Mouse (Mus musculus) CH12.LX (cell line): ENCODE measurements around the gene Dnajc30. TPM values are rescaled to one million over a fixed set of nuclear protein-coding genes. Genes with fewer than 3 reads are reported as not detected.
A peak's percentile ranks its signal among the peaks of the same experiment; 100 is the strongest.

Experiments used
- DNase-seq: peaks from one replicate; pipeline ENCODE4 v3.0.0-alpha.2; 2013; ENCODE audit errors: extremely low read depth
- H3K27ac ChIP-seq: 2 replicates; pipeline ENCODE4 v1.5.1; 2012; ENCODE audit warnings: low read depth, mild to moderate bottlenecking, control low read depth, moderate library complexity; ENCODE audit not compliant: insufficient read depth
- H3K27me3 ChIP-seq: replicated peaks from 2 replicates; pipeline ENCODE3; 2012; ENCODE audit warnings: inconsistent platforms
- H3K36me3 ChIP-seq, 2 experiments: replicated peaks in 1 of 2; 2 replicates each; pipeline versions ENCODE3 to v1.6.1; 2012; ENCODE audit warnings: inconsistent platforms in 1 of 2, low read length in 1 of 2, mild to moderate bottlenecking in 1 of 2, mixed read lengths in 1 of 2, moderate library complexity in 1 of 2; ENCODE audit not compliant: control insufficient read depth in 1 of 2, insufficient read depth in 1 of 2
- H3K4me1 ChIP-seq, 2 experiments: 2 replicates each; pipeline ENCODE4 v1.6.1; 2012; ENCODE audit warnings: inconsistent platforms in 1 of 2, moderate library complexity in 1 of 2; ENCODE audit not compliant: insufficient read depth in 2 of 2, control insufficient read depth in 1 of 2
- H3K4me2 ChIP-seq: 2 replicates; pipeline ENCODE4 v1.6.1; 2012; ENCODE audit warnings: low read depth, mild to moderate bottlenecking, control low read depth; ENCODE audit not compliant: poor library complexity, insufficient read depth, severe bottlenecking
- H3K4me3 ChIP-seq, 3 experiments: fragments of 150-350 bp in 1 of 3; sonication (generic) in 1 of 3; replicated peaks in 1 of 3; 2 replicates each; pipeline versions ENCODE3 to v1.5.1; 2011 to 2012; ENCODE audit warnings: low read depth in 2 of 3, low read length in 2 of 3, mild to moderate bottlenecking in 2 of 3, moderate library complexity in 2 of 3, control low read depth in 1 of 3, improper control_type of control experiment in 1 of 3, inconsistent platforms in 1 of 3, mixed read lengths in 1 of 3; ENCODE audit not compliant: poor library complexity in 1 of 3
- H3K79me2 ChIP-seq: replicated peaks from 2 replicates; pipeline ENCODE4 v1.6.1; 2012; ENCODE audit warnings: mild to moderate bottlenecking, moderate library complexity; ENCODE audit not compliant: control insufficient read depth, poor library complexity, insufficient read depth, severe bottlenecking; ENCODE audit errors: extremely low read depth
- H3K9ac ChIP-seq: 2 replicates; pipeline ENCODE4 v1.6.1; 2012; ENCODE audit warnings: low read depth, mild to moderate bottlenecking, control low read depth, moderate library complexity; ENCODE audit not compliant: insufficient read depth
- H3K9me3 ChIP-seq: replicated peaks from 2 replicates; pipeline ENCODE3; 2012; ENCODE audit warnings: low read length, inconsistent platforms, mixed read lengths
- BHLHE40 ChIP-seq: IDR thresholded peaks from 2 replicates; pipeline ENCODE4 v1.6.1; 2011; ENCODE audit warnings: mild to moderate bottlenecking, low read depth, low read length, improper control_type of control experiment
- CHD2 ChIP-seq: IDR thresholded peaks from 2 replicates; pipeline ENCODE4 v1.6.1; 2011; ENCODE audit warnings: low read length, improper control_type of control experiment
- CTCF ChIP-seq, 2 experiments: IDR thresholded peaks in 1 of 2; conservative IDR thresholded peaks in 1 of 2; 2 replicates each; pipeline ENCODE4 v1.5.1; 2011 to 2012; ENCODE audit warnings: low read depth in 2 of 2, low read length in 2 of 2, improper control_type of control experiment in 1 of 2, inconsistent platforms in 1 of 2, mild to moderate bottlenecking in 1 of 2, moderate library complexity in 1 of 2
- HCFC1 ChIP-seq: IDR thresholded peaks from 2 replicates; pipeline ENCODE4 v1.6.1; 2012; ENCODE audit warnings: low read depth, mild to moderate bottlenecking, inconsistent platforms, low read length, improper control_type of control experiment
- IRF4 ChIP-seq: IDR thresholded peaks from 2 replicates; pipeline ENCODE4 v1.6.1; 2014; ENCODE audit warnings: low read depth, mild to moderate bottlenecking, inconsistent platforms, low read length, improper control_type of control experiment
- KAT2A ChIP-seq: IDR thresholded peaks from 2 replicates; pipeline ENCODE4 v1.6.1; 2012; ENCODE audit warnings: low read length, improper control_type of control experiment, inconsistent platforms; ENCODE audit not compliant: insufficient replicate concordance
- MAZ ChIP-seq: IDR thresholded peaks from 2 replicates; pipeline ENCODE4 v1.6.1; 2012; ENCODE audit warnings: low read depth, mild to moderate bottlenecking, inconsistent platforms, low read length, improper control_type of control experiment, moderate library complexity
- MEF2A ChIP-seq: IDR thresholded peaks from 2 replicates; pipeline ENCODE4 v1.6.1; 2014; ENCODE audit warnings: low read depth, mild to moderate bottlenecking, inconsistent platforms, low read length, improper control_type of control experiment, borderline replicate concordance
- NELFE ChIP-seq: IDR thresholded peaks from 2 replicates; pipeline ENCODE4 v1.6.1; 2011; ENCODE audit warnings: low read depth, low read length, improper control_type of control experiment
- POLR2A ChIP-seq: IDR thresholded peaks from 2 replicates; pipeline ENCODE4 v1.6.1; 2011; ENCODE audit warnings: low read depth, mild to moderate bottlenecking, improper control_type of control experiment, low read length
- POLR2AphosphoS2 ChIP-seq: IDR thresholded peaks from 2 replicates; pipeline ENCODE4 v1.6.1; 2011; ENCODE audit warnings: low read depth, low read length, improper control_type of control experiment
- RAD21 ChIP-seq: IDR thresholded peaks from 2 replicates; pipeline ENCODE4 v1.6.1; 2011; ENCODE audit warnings: low read depth, mild to moderate bottlenecking, low read length, improper control_type of control experiment, moderate library complexity
- RCOR1 ChIP-seq: conservative IDR thresholded peaks from 2 replicates; pipeline ENCODE4 v1.6.1; 2012; ENCODE audit warnings: low read depth, mild to moderate bottlenecking, inconsistent platforms, low read length, improper control_type of control experiment
- SMC3 ChIP-seq: IDR thresholded peaks from 2 replicates; pipeline ENCODE4 v1.6.1; 2011; ENCODE audit warnings: low read depth, low read length, improper control_type of control experiment
- TCF12 ChIP-seq: IDR thresholded peaks from 2 replicates; pipeline ENCODE4 v1.6.1; 2014; ENCODE audit warnings: low read depth, mild to moderate bottlenecking, inconsistent platforms, low read length, improper control_type of control experiment
- UBTF ChIP-seq: IDR thresholded peaks from 2 replicates; pipeline ENCODE4 v1.6.1; 2012; ENCODE audit warnings: low read depth, mild to moderate bottlenecking, inconsistent platforms, low read length, improper control_type of control experiment, moderate library complexity
- USF1 ChIP-seq: IDR thresholded peaks from 2 replicates; pipeline ENCODE4 v1.6.1; 2014; ENCODE audit warnings: low read depth, mild to moderate bottlenecking, inconsistent platforms, low read length, improper control_type of control experiment
- ZC3H11A ChIP-seq: IDR thresholded peaks from 2 replicates; pipeline ENCODE4 v1.6.1; 2012; ENCODE audit warnings: low read depth, mild to moderate bottlenecking, inconsistent platforms, low read length, improper control_type of control experiment
- ZNF384 ChIP-seq: IDR thresholded peaks from 2 replicates; pipeline ENCODE4 v1.6.1; 2012; ENCODE audit warnings: low read depth, low read length, improper control_type of control experiment, inconsistent platforms
- dilution Hi-C: fragments of 300-500 bp; cut with MboI; formaldehyde crosslinking; loops from 2 replicates; pipeline ENCODE4 v1.14.3; 2020; ENCODE audit warnings: low sequenced_read_pairs; ENCODE audit not compliant: extremely low pct_unique_long_range_greater_than_20kb, extremely low pct_ligation_motif_present
- in situ Hi-C: fragments of 300-500 bp; cut with MboI; formaldehyde crosslinking; loops from 3 replicates; pipeline ENCODE4 v1.14.3; 2019; ENCODE audit warnings: low sequenced_read_pairs, low pct_ligation_motif_present, low pct_unique_long_range_greater_than_20kb, mixed read lengths
- polyA plus RNA-seq: library from polyadenylated mRNA; unstranded; fragments of >175 nt; gene quantifications from 2 replicates; pipeline ENCODE4 v1.2.1, GENCODE M21; 2012; ENCODE audit warnings: low read depth; ENCODE audit not compliant: insufficient read length
- total RNA-seq, 2 experiments: library from RNA; depleted of rRNA; stranded (reverse); fragments of 300-350 nt in 1 of 2; fragments of >200 nt in 1 of 2; gene quantifications; 2 replicates each; pipeline ENCODE4 v1.2.3; 2012 to 2014

Dnajc30 gene
- total and polyA plus RNA-seq, 3 experiments: 4.9 to 9.6 (median 7.2) TPM

GRCm38 (mm10) chr5:135015497-135015896, 48.5 kb upstream of the Dnajc30 start:
- Histone ChIP-seq H3K27me3 (peaks cover 4% of the 10 kb centered on the region), H3K9me3 (no peaks in the 10 kb centered on the region), H3K4me2 (no peak overlapping the region), H3K4me3 (no peak overlapping the region), H3K36me3 (peaks cover 2 to 18% of the 10 kb centered on the region in 2 experiments), H3K27ac (no peak overlapping the region), H3K4me1 (peaks cover 5 to 24% of the 10 kb centered on the region in 2 experiments), H3K9ac (no peak overlapping the region), H3K79me2 (no peaks in the 10 kb centered on the region; the same call in 1 of the 2 replicates)
- TF ChIP-seq UBTF: no peak
- TF ChIP-seq POLR2A: no peak
- peak; percentile 63; the same call in 1 of the 2 replicates for TF ChIP-seq MAZ
- peak; percentile 30; the same call in 1 of the 2 replicates for TF ChIP-seq BHLHE40
- peak; percentile 35; the same call in 1 of the 2 replicates for TF ChIP-seq HCFC1
- peak; percentile 53; the same call in 1 of the 2 replicates for TF ChIP-seq MEF2A
- peak; percentile 85 to 98 for TF ChIP-seq CTCF (conservative IDR thresholded peaks at IDR 0.05 in 1 of 2, IDR thresholded peaks at IDR 0.05 in 1 of 2; ENCODE audit: low read depth in 2 of 2, low read length in 2 of 2)
- no peak for TF ChIP-seq KAT2A
- no peak for TF ChIP-seq TCF12
- TF ChIP-seq USF1: no peak
- peak; percentile 59; the same call in 1 of the 2 replicates for TF ChIP-seq NELFE
- TF ChIP-seq RAD21: peak; percentile 89
- peak; percentile 73 for TF ChIP-seq SMC3
- 0 out of 2 replicates have a peak, but pooled peaks have one; percentile 14 for TF ChIP-seq ZC3H11A
- 0 out of 2 replicates have a peak, but pooled peaks have one; percentile 46 for TF ChIP-seq IRF4
- TF ChIP-seq RCOR1: no peak
- TF ChIP-seq POLR2AphosphoS2: no peak
- TF ChIP-seq CHD2: no peak
- dilution Hi-C loops: no loop called here
- peak; percentile 82 for DNase-seq
- in situ Hi-C loops: loop anchor here (5.0 kb wide), 1 partner anchor 87 kb away; no protein-coding TSS in a partner anchor

DNA sequence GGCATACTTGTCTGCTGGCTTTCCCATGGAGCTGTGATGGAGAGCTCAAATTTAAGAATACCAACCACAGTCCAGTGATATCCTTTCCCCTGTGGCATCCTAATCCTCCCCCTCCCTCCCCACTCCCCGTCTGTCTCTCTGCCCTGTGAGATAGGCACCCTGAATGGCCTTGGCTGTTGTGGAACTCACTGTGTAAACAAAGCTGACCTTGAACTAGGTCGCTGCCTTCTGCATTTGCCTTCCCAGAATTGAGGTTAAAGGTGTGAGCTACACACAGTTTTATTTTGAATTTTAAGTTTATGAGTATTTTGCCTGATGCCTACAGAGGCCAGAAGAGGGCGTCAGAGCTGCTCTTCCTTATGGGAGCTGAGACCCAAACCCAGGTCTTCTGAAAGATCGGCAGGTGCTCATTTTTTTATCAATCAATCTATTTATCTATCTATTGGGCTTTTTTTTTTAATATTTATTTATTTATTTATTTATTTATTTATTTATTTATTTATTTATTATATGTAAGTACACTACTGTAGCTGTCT, 47.7 kb upstream of the Dnajc30 start:
- H3K9me3 ChIP-seq: no peaks in the 10 kb centered on the region
- no peak overlapping the region for H3K4me3 ChIP-seq
- H3K27ac ChIP-seq: no peak overlapping the region
- H3K36me3 ChIP-seq: peaks cover 0 to 11% of the 10 kb centered on the region in 2 experiments
- no peaks in the 10 kb centered on the region for H3K79me2 ChIP-seq
- H3K9ac ChIP-seq: no peak overlapping the region
- in situ Hi-C loops (loop anchor here (5.0 kb wide), 1 partner anchor 86 kb away; no protein-coding TSS in a partner anchor), dilution Hi-C loops (no loop called here)
- H3K4me2 ChIP-seq: no peak overlapping the region
- TF ChIP-seq CTCF (conservative IDR thresholded peaks at IDR 0.05 in 1 of 2, IDR thresholded peaks at IDR 0.05 in 1 of 2; ENCODE audit: low read depth in 2 of 2, low read length in 2 of 2) (peak in 1 of 2 experiments; percentile 33; a peak in 2 of 4 replicates), ZNF384 (no peak)
- TF ChIP-seq, all 38 proteins: peak for 1
- peaks cover 0 to 16% of the 10 kb centered on the region in 2 experiments; a peak in 2 of 4 replicates for H3K4me1 ChIP-seq
- peaks cover 7% of the 10 kb centered on the region for H3K27me3 ChIP-seq
- no peak for DNase-seq
